Mouse (Mus musculus) liver, postnatal 0 days (tissue): ENCODE data around the gene Gm20738. TPM values are rescaled to one million over a fixed set of nuclear protein-coding genes. Genes with fewer than 3 reads are reported as not detected.
"Not testable (repeated sequence)": the region's sequence is repeated elsewhere in the genome, so short reads cannot be mapped to it uniquely, and the experiment has no call there.

ENCODE experiments used
- ATAC-seq: fragments of 200-750 bp; cut with Nextera tagmentation; 2 replicates; pipeline ENCODE4 v1.8.0; 2017; ENCODE audit warnings: mild to moderate bottlenecking, moderate library complexity
- DNase-seq: peaks from one replicate; pipeline ENCODE4 v3.0.0-alpha.2; 2016
- H3K27ac ChIP-seq: fragments of 300-500 bp; sonication (generic); 2 replicates; pipeline ENCODE4 v1.5.1; 2014; ENCODE audit warnings: antibody characterized with exemption, moderate library complexity, mild to moderate bottlenecking, low read depth
- H3K27me3 ChIP-seq: fragments of 300-500 bp; sonication (generic); 2 replicates; pipeline ENCODE4 v1.6.1; 2014; ENCODE audit warnings: low read length, control low read depth, mixed read lengths; ENCODE audit not compliant: insufficient read depth
- H3K36me3 ChIP-seq: fragments of 300-500 bp; sonication (generic); replicated peaks from 2 replicates; pipeline ENCODE4 v1.6.1; 2014; ENCODE audit warnings: mild to moderate bottlenecking, control low read depth, low read length, moderate library complexity, mixed read lengths; ENCODE audit not compliant: insufficient read depth
- H3K4me1 ChIP-seq: fragments of 300-500 bp; sonication (generic); 2 replicates; pipeline ENCODE4 v1.6.1; 2014; ENCODE audit warnings: antibody characterized with exemption, mild to moderate bottlenecking, control low read depth; ENCODE audit not compliant: insufficient read depth
- H3K4me2 ChIP-seq: fragments of 300-500 bp; sonication (generic); 2 replicates; pipeline ENCODE4 v1.6.1; 2014; ENCODE audit warnings: low read depth, mild to moderate bottlenecking, low read length, moderate library complexity, mixed read lengths
- H3K4me3 ChIP-seq: fragments of 300-500 bp; sonication (generic); 2 replicates; pipeline ENCODE4 v1.5.1; 2014; ENCODE audit warnings: low read depth, low read length
- H3K9ac ChIP-seq: fragments of 300-500 bp; sonication (generic); replicated peaks from 2 replicates; pipeline ENCODE4 v1.6.1; 2014; ENCODE audit warnings: mild to moderate bottlenecking, moderate library complexity
- H3K9me3 ChIP-seq: fragments of 300-500 bp; sonication (generic); 2 replicates; pipeline ENCODE4 v1.6.1; 2016; ENCODE audit warnings: mild to moderate bottlenecking, control low read depth, low read length, mixed read lengths
- WGBS: fragments of 180-500 bp; shearing (Covaris S2); extraction: QIAGEN DNeasy Blood & Tissue Kit; methylation state at CpG from one replicate; pipeline ENCODE4 v1.1.7; 2014; ENCODE audit not compliant: insufficient replicate concordance; 5-methylcytosine and 5-hydroxymethylcytosine counted together
- polyA plus RNA-seq: library from polyadenylated mRNA; unstranded; fragments of >200 nt; fragmentation: Nextera tagmentation; extraction: Ambion mirVana; gene quantifications from 2 replicates; pipeline ENCODE4 v1.2.1, GENCODE M21; 2015

Gm20738 gene
- polyA plus RNA-seq = not detected in 2 replicates

DNA sequence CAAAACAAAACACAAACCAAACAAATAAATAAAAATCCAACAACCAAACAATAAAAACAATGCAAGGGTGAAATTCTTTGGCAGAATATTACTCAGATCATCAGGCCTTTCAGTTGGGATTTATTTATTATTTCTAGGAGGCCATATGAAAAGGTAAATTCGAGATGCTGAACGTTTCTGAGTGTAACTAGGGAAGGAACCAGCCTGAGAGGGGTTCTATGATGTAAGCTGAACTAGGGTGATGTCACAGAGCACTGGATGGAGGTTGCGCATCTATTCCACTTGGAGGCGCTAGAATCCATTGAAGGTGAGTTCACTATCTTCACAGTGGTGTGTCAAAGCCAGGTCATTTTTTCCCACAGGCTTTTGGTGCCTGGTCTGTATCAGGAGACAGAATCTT lies at the start of gene Gm20738:
TSS of gene Gm20738 (plus strand) at position 301 of the 400 bp plus-strand sequence.
- H3K4me1 ChIP-seq, H3K27ac ChIP-seq, H3K36me3 ChIP-seq, DNase-seq, H3K27me3 ChIP-seq, H3K9me3 ChIP-seq, H3K4me3 ChIP-seq, H3K4me2 ChIP-seq, H3K9ac ChIP-seq, ATAC-seq: not testable (repeated sequence)
- 71% methylated on average over 1 of the region's 4 CpGs for WGBS
